Mouse (Mus musculus) hindbrain, embryonic 16.5 days (tissue): Measurements from ENCODE around the gene Clic6. TPM values are rescaled to one million over a fixed set of nuclear protein-coding genes. Genes with fewer than 3 reads are reported as not detected.

Experiments
- ATAC-seq: fragments of 200-750 bp; cut with Nextera tagmentation; 2 replicates; pipeline ENCODE4 v1.8.0; 2017; ENCODE audit warnings: moderate TSS enrichment, moderate library complexity
- H3K27ac ChIP-seq: fragments of 300-500 bp; sonication (generic); 2 replicates; pipeline ENCODE4 v1.5.1; 2014; ENCODE audit warnings: low read depth, mild to moderate bottlenecking, control low read depth, low read length, moderate library complexity
- H3K27me3 ChIP-seq: fragments of 300-500 bp; sonication (generic); replicated peaks from 2 replicates; pipeline ENCODE4 v1.6.1; 2014; ENCODE audit warnings: low read length; ENCODE audit not compliant: control insufficient read depth, insufficient read depth
- H3K36me3 ChIP-seq: fragments of 300-500 bp; sonication (generic); 2 replicates; pipeline ENCODE4 v1.6.1; 2014; ENCODE audit warnings: mild to moderate bottlenecking, low read length, moderate library complexity, mixed read lengths; ENCODE audit not compliant: control insufficient read depth, insufficient read depth
- H3K4me1 ChIP-seq: fragments of 300-500 bp; sonication (generic); 2 replicates; pipeline ENCODE4 v1.6.1; 2014; ENCODE audit warnings: low read depth, low read length; ENCODE audit not compliant: control insufficient read depth, insufficient read depth
- H3K4me2 ChIP-seq: fragments of 300-500 bp; sonication (generic); 2 replicates; pipeline ENCODE4 v1.6.1; 2014; ENCODE audit warnings: mild to moderate bottlenecking, low read length, control low read depth, moderate library complexity
- H3K4me3 ChIP-seq: fragments of 300-500 bp; sonication (generic); 2 replicates; pipeline ENCODE4 v1.5.1; 2014; ENCODE audit warnings: mild to moderate bottlenecking, low read length, control low read depth, moderate library complexity
- H3K9ac ChIP-seq: fragments of 300-500 bp; sonication (generic); 2 replicates; pipeline ENCODE4 v1.6.1; 2014; ENCODE audit warnings: low read depth, mild to moderate bottlenecking, control low read depth, low read length, moderate library complexity
- H3K9me3 ChIP-seq: fragments of 300-500 bp; sonication (generic); 2 replicates; pipeline ENCODE4 v1.6.1; 2014; ENCODE audit warnings: mild to moderate bottlenecking, low read length, moderate library complexity; ENCODE audit not compliant: control insufficient read depth
- WGBS: fragments of 180-500 bp; shearing (Covaris S2); extraction: QIAGEN DNeasy Blood & Tissue Kit; methylation state at CpG from one replicate; pipeline ENCODE4 v1.1.7; 2014; 5-methylcytosine and 5-hydroxymethylcytosine counted together
- polyA plus RNA-seq: library from polyadenylated mRNA; unstranded; fragments of >200 nt; fragmentation: Nextera tagmentation; extraction: Ambion mirVana; gene quantifications from 2 replicates; pipeline ENCODE4 v1.2.1, GENCODE M21; 2015

Clic6 gene
- polyA plus RNA-seq, 1 experiment from 2014 or later: 7.8 TPM

- WGBS: 92% methylated on average over 4 of the region's 4 CpGs
- ATAC-seq: no peak
- no peaks in the 10 kb centered on the region for H3K36me3 ChIP-seq
Observed at GRCm38 (mm10) chr16:92587836-92588235, 102.3 kb downstream of the Clic6 start.

More at GRCm38 (mm10) chr16:92587836-92588235, 102.3 kb downstream of the Clic6 start:
- no peak overlapping the region for H3K9ac ChIP-seq
- no peaks in the 10 kb centered on the region for H3K9me3 ChIP-seq
- no peaks in the 10 kb centered on the region; the same call in 1 of the 2 replicates for H3K27me3 ChIP-seq
- no peak overlapping the region for H3K27ac ChIP-seq
- no peaks in the 10 kb centered on the region for H3K4me1 ChIP-seq
- no peak overlapping the region for H3K4me2 ChIP-seq
- no peak overlapping the region for H3K4me3 ChIP-seq

Other genes starting within 250 kb of the Clic6 start
- gene Kcne2, start 193.3 kb upstream of the Clic6 start, polyA plus RNA-seq: 35.1 and 37.2 TPM in 2 replicates
- 55.4 and 57.7 TPM in 2 replicates for gene Smim11, start 184.4 kb upstream of the Clic6 start, polyA plus RNA-seq
- not detected in 2 replicates for gene Fam243, start 164.3 kb upstream of the Clic6 start, polyA plus RNA-seq
- 0.19 and 0.28 TPM in 2 replicates for gene Kcne1, start 126.3 kb upstream of the Clic6 start, polyA plus RNA-seq
- 75.7 and 85.5 TPM in 2 replicates for gene Rcan1, start 14.9 kb upstream of the Clic6 start, polyA plus RNA-seq